Mouse (Mus musculus) myocyte (in vitro differentiated cells): ENCODE measurements around the gene Rrp8.

Experiments used
- MAX ChIP-seq: IDR thresholded peaks from one replicate; pipeline ENCODE4 v1.6.1; 2011; ENCODE audit warnings: low read depth, mild to moderate bottlenecking, control low read depth
- POLR2A ChIP-seq: IDR thresholded peaks from one replicate; pipeline ENCODE4 v1.6.1; 2011; ENCODE audit warnings: low read depth, mild to moderate bottlenecking, control low read depth, moderate library complexity; ENCODE audit not compliant: insufficient read length

DNA sequence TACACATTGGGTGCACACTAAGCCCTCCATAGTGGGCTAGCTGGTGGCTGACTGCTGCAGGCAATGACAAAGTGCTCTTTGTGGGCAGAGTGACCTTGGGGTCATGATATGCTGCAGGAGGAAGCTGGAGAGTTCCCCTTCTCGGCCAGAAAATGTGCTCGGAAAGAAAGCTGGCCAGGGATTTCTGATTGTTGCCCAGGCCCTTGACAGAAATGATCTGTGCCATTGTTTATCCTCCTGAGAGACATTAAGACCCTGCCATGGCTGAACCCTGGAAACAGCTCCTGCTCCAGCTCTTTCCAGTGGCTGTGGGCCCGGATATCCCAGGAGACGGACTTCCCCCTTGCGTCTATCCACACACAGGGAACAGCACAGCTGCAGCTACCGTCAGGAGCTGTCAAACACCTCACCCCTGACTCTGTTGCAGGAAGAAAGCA lies 30.6 kb upstream of the Rrp8 start:
- TF ChIP-seq POLR2A (no peak), MAX (no peak)
